Mouse (Mus musculus): ENCODE data around the gene Rnf167. TPM values are rescaled to one million over a fixed set of nuclear protein-coding genes. Genes with fewer than 3 reads are reported as not detected.

Gene Rnf167
- polyA plus RNA-seq, 1 experiment = 9.0 TPM

- H3K4me3 ChIP-seq (ENCODE audit: insufficient read depth, poor library complexity, severe bottlenecking) = peak overlapping the region; percentile 92
- peak overlapping the region; percentile 94 for H3ac ChIP-seq (ENCODE audit: control insufficient read depth, insufficient read length, low read depth)
- peaks cover 63% of the 10 kb centered on the region for H3K79me2 ChIP-seq (ENCODE audit: control insufficient read depth, insufficient read depth)
- TF ChIP-seq FOSL1 (IDR thresholded peaks at IDR 0.05; ENCODE audit: insufficient read depth, low read length, poor library complexity, severe bottlenecking) (no peak), USF1 (IDR thresholded peaks at IDR 0.05; ENCODE audit: low read depth) (no peak), CEBPB (IDR thresholded peaks at IDR 0.05; ENCODE audit: low read depth) (no peak), MYOG (IDR thresholded peaks at IDR 0.05; ENCODE audit: control insufficient read depth, extremely low read depth, insufficient read length) (no peak), MAX (IDR thresholded peaks at IDR 0.05) (no peak), CTCF (IDR thresholded peaks at IDR 0.05; ENCODE audit: control insufficient read depth, insufficient read depth, insufficient read length) (no peak), MYOD1 (IDR thresholded peaks at IDR 0.05; ENCODE audit: control insufficient read depth, insufficient read length, low read depth) (no peak)
- H3K27me3 ChIP-seq (ENCODE audit: control insufficient read depth, insufficient read depth, insufficient read length) = no peaks in the 10 kb centered on the region
- peaks cover 57% of the 10 kb centered on the region for H3K36me3 ChIP-seq (ENCODE audit: control insufficient read depth, insufficient read depth)
- peaks cover 31% of the 10 kb centered on the region for H3K79me3 ChIP-seq (ENCODE audit: low read depth)
These were observed 828 bp upstream of the Rnf167 start for GRCm38 (mm10) chr11:70646259-70646555.

- H3K4me3 ChIP-seq (ENCODE audit: insufficient read depth, poor library complexity, severe bottlenecking) = peak overlapping the region; percentile 52
- peaks cover 74% of the 10 kb centered on the region for H3K36me3 ChIP-seq (ENCODE audit: control insufficient read depth, insufficient read depth)
- no peaks in the 10 kb centered on the region for H3K27me3 ChIP-seq (ENCODE audit: control insufficient read depth, insufficient read depth, insufficient read length)
- H3ac ChIP-seq (ENCODE audit: control insufficient read depth, insufficient read length, low read depth) = peak overlapping the region; percentile 67
- TF ChIP-seq USF1 (IDR thresholded peaks at IDR 0.05; ENCODE audit: low read depth) (no peak), MAX (IDR thresholded peaks at IDR 0.05) (peak; percentile 45)
- H3K79me2 ChIP-seq (ENCODE audit: control insufficient read depth, insufficient read depth) = peaks cover 80% of the 10 kb centered on the region
- H3K79me3 ChIP-seq (ENCODE audit: low read depth) = peaks cover 48% of the 10 kb centered on the region
These were observed 833 bp downstream of the Rnf167 start for GRCm38 (mm10) chr11:70647716-70648420.

- no peak for TF ChIP-seq FOSL1 (IDR thresholded peaks at IDR 0.05; ENCODE audit: insufficient read depth, low read length, poor library complexity, severe bottlenecking)
- no peak for TF ChIP-seq CEBPB (IDR thresholded peaks at IDR 0.05; ENCODE audit: low read depth)
- TF ChIP-seq MYOG (IDR thresholded peaks at IDR 0.05; ENCODE audit: control insufficient read depth, extremely low read depth, insufficient read length) = no peak
- TF ChIP-seq MAX (IDR thresholded peaks at IDR 0.05) = no peak
- TF ChIP-seq CTCF (IDR thresholded peaks at IDR 0.05; ENCODE audit: control insufficient read depth, insufficient read depth, insufficient read length) = no peak
- TF ChIP-seq MYOD1 (IDR thresholded peaks at IDR 0.05; ENCODE audit: control insufficient read depth, insufficient read length, low read depth) = no peak
- no peak for TF ChIP-seq USF1 (IDR thresholded peaks at IDR 0.05; ENCODE audit: low read depth)
- Histone ChIP-seq H3K27me3 (ENCODE audit: control insufficient read depth, insufficient read depth, insufficient read length) (no peaks in the 10 kb centered on the region), H3K4me3 (ENCODE audit: insufficient read depth, poor library complexity, severe bottlenecking) (peak overlapping the region; percentile 52), H3K79me3 (ENCODE audit: low read depth) (peaks cover 54% of the 10 kb centered on the region), H3K79me2 (ENCODE audit: control insufficient read depth, insufficient read depth) (peaks cover 86% of the 10 kb centered on the region), H3K36me3 (ENCODE audit: control insufficient read depth, insufficient read depth) (peaks cover 76% of the 10 kb centered on the region), H3ac (ENCODE audit: control insufficient read depth, insufficient read length, low read depth) (peak overlapping the region; percentile 25)
These were observed 1.5 kb downstream of the Rnf167 start for GRCm38 (mm10) chr11:70648512-70648911.

- TF ChIP-seq MYOG (IDR thresholded peaks at IDR 0.05; ENCODE audit: control insufficient read depth, extremely low read depth, insufficient read length) = no peak
- no peak for TF ChIP-seq CEBPB (IDR thresholded peaks at IDR 0.05; ENCODE audit: low read depth)
- no peak for TF ChIP-seq USF1 (IDR thresholded peaks at IDR 0.05; ENCODE audit: low read depth)
- Histone ChIP-seq H3K36me3 (ENCODE audit: control insufficient read depth, insufficient read depth) (peaks cover 71% of the 10 kb centered on the region), H3K79me3 (ENCODE audit: low read depth) (peaks cover 58% of the 10 kb centered on the region)
These were observed 2.2 kb downstream of the Rnf167 start for GRCm38 (mm10) chr11:70649185-70649734.

GRCm38 (mm10) chr11:70650322-70651175, 3.5 kb downstream of the Rnf167 start:
- Histone ChIP-seq H3ac (ENCODE audit: control insufficient read depth, insufficient read length, low read depth) (peak overlapping the region; percentile 49), H3K79me3 (ENCODE audit: low read depth) (peaks cover 56% of the 10 kb centered on the region), H3K36me3 (ENCODE audit: control insufficient read depth, insufficient read depth) (peaks cover 59% of the 10 kb centered on the region), H3K4me3 (ENCODE audit: insufficient read depth, poor library complexity, severe bottlenecking) (no peak overlapping the region), H3K79me2 (ENCODE audit: control insufficient read depth, insufficient read depth) (peaks cover 90% of the 10 kb centered on the region), H3K27me3 (ENCODE audit: control insufficient read depth, insufficient read depth, insufficient read length) (no peaks in the 10 kb centered on the region)
- TF ChIP-seq CEBPB (IDR thresholded peaks at IDR 0.05; ENCODE audit: low read depth) (no peak), MYOG (IDR thresholded peaks at IDR 0.05; ENCODE audit: control insufficient read depth, extremely low read depth, insufficient read length) (no peak), FOSL1 (IDR thresholded peaks at IDR 0.05; ENCODE audit: insufficient read depth, low read length, poor library complexity, severe bottlenecking) (no peak), USF1 (IDR thresholded peaks at IDR 0.05; ENCODE audit: low read depth) (no peak), MAX (IDR thresholded peaks at IDR 0.05) (no peak), CTCF (IDR thresholded peaks at IDR 0.05; ENCODE audit: control insufficient read depth, insufficient read depth, insufficient read length) (no peak), MYOD1 (IDR thresholded peaks at IDR 0.05; ENCODE audit: control insufficient read depth, insufficient read length, low read depth) (no peak)

More at GRCm38 (mm10) chr11:70649185-70649734, 2.2 kb downstream of the Rnf167 start:
- Histone ChIP-seq H3K4me3 (ENCODE audit: insufficient read depth, poor library complexity, severe bottlenecking) (no peak overlapping the region), H3ac (ENCODE audit: control insufficient read depth, insufficient read length, low read depth) (peak overlapping the region; percentile 21), H3K27me3 (ENCODE audit: control insufficient read depth, insufficient read depth, insufficient read length) (no peaks in the 10 kb centered on the region), H3K79me2 (ENCODE audit: control insufficient read depth, insufficient read depth) (peaks cover 92% of the 10 kb centered on the region)
